ENCODE assay signal across 8 mouse cellular contexts in the genomic region with DNA sequence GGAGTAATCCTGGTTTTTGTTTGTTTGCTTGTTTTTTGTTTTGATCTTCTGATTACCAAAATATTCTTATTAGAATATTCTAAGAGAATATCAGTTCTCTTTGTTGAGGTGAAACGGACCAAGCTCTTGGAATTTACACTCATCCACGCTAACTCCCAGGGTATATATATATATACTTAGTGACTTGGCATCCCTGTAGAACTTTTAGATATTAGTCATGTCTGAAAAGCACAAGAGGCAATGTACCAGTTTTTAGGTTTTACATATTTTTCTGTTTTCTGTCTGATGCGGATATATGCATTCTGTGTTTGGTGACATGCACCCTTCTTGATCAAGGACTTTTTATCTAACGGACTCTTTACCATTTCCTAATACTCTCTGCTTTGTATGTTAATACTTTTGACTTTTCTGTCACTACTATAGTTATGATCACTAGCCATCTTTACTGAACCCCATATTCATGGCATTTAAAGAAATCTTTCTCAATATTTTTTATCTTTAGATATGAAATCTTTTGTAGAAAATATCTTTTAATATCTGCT. TPM values are rescaled to one million over a fixed set of nuclear protein-coding genes. Genes with fewer than 3 reads are reported as not detected.
DNase-seq lines count a peak whose midpoint lies in the region; ATAC-seq and TF ChIP-seq lines count a peak whose summit lies in the region.

No protein-coding gene starts in this region.

- no peaks in the 10 kb centered on the region for H3K27me3 ChIP-seq in embryonic facial prominence, embryonic 13.5 days
- no peaks in the 10 kb centered on the region for H3K27me3 ChIP-seq in intestine, postnatal 0 days (replicated peaks; ENCODE audit: control insufficient read depth, insufficient read depth, low read length)
- H3K27me3 ChIP-seq in neural tube, embryonic 13.5 days: no peaks in the 10 kb centered on the region

- peak overlapping the region; percentile 85 for H3K27ac ChIP-seq in left cerebral cortex, adult 2 months
- H3K27ac ChIP-seq in embryonic facial prominence, embryonic 13.5 days: peak overlapping the region; percentile 95
- H3K27ac ChIP-seq in intestine, postnatal 0 days (ENCODE audit: low read depth, low read length): peak overlapping the region; percentile 91
- H3K27ac ChIP-seq in neural tube, embryonic 13.5 days (replicated peaks): peak overlapping the region; percentile 84

- ATAC-seq in embryonic facial prominence, embryonic 13.5 days (ENCODE audit: insufficient number of reproducible peaks, insufficient read depth, low FRiP score, low TSS enrichment, low read depth): no peak
- no peak for ATAC-seq in intestine, postnatal 0 days
- no peak for ATAC-seq in neural tube, embryonic 13.5 days (ENCODE audit: low read depth)
- ATAC-seq in cerebellum, adult (ENCODE audit: insufficient number of reproducible peaks, low FRiP score, low TSS enrichment): no peak

- H3K36me3 ChIP-seq in embryonic facial prominence, embryonic 13.5 days: 0 out of 2 replicates have a peak, but pooled peaks cover 1% of the 10 kb centered on the region
- no peaks in the 10 kb centered on the region for H3K36me3 ChIP-seq in intestine, postnatal 0 days (ENCODE audit: control insufficient read depth, insufficient read depth)
- peaks cover under 1% of the 10 kb centered on the region for H3K36me3 ChIP-seq in neural tube, embryonic 13.5 days

- peak overlapping the region; percentile 73 for H3K9ac ChIP-seq in embryonic facial prominence, embryonic 13.5 days
- peak overlapping the region; percentile 64 for H3K9ac ChIP-seq in intestine, postnatal 0 days (ENCODE audit: low read depth, low read length)
- peak overlapping the region; percentile 71 for H3K9ac ChIP-seq in neural tube, embryonic 13.5 days

- H3K9me3 ChIP-seq in embryonic facial prominence, embryonic 13.5 days: no peaks in the 10 kb centered on the region
- no peaks in the 10 kb centered on the region for H3K9me3 ChIP-seq in intestine, postnatal 0 days (ENCODE audit: control insufficient read depth)
- H3K9me3 ChIP-seq in neural tube, embryonic 13.5 days: no peaks in the 10 kb centered on the region

- H3K4me1 ChIP-seq in embryonic facial prominence, embryonic 13.5 days: no peaks in the 10 kb centered on the region
- H3K4me1 ChIP-seq in intestine, postnatal 0 days (replicated peaks; ENCODE audit: control insufficient read depth, insufficient read depth, low read length): no peaks in the 10 kb centered on the region
- peaks cover 12% of the 10 kb centered on the region for H3K4me1 ChIP-seq in neural tube, embryonic 13.5 days (replicated peaks)

- TF ChIP-seq CTCF in left cerebral cortex, adult 2 months (IDR thresholded peaks at IDR 0.05): no peak; the same call in 1 of the 2 replicates
- TF ChIP-seq CTCF in intestine, postnatal 0 days (IDR thresholded peaks at IDR 0.05; ENCODE audit: low read depth): no peak

- 40% methylated on average over 4 of the region's 4 CpGs for WGBS in embryonic facial prominence, embryonic 13.5 days
- 21% methylated on average over 4 of the region's 4 CpGs for WGBS in intestine, postnatal 0 days
- WGBS in neural tube, embryonic 13.5 days: 44% methylated on average over 4 of the region's 4 CpGs

- H3K4me3 ChIP-seq in left cerebral cortex, adult 2 months: peak overlapping the region; percentile 52
- H3K4me3 ChIP-seq in embryonic facial prominence, embryonic 13.5 days: peak overlapping the region; percentile 57
- H3K4me3 ChIP-seq in intestine, postnatal 0 days (ENCODE audit: low read depth, low read length): peak overlapping the region; percentile 56
- H3K4me3 ChIP-seq in neural tube, embryonic 13.5 days: peak overlapping the region; percentile 58

- no peak for DNase-seq in left cerebral cortex, adult 2 months (ENCODE audit: extremely low spot score in 1 of 2, low spot score in 2 of 2)
- DNase-seq in left cerebral cortex, adult 9 months (ENCODE audit: low spot score in 2 of 2): no peak
- DNase-seq in adrenal gland, adult 2 months: no peak
- no peak for DNase-seq in kidney, postnatal 36 days

- peak overlapping the region; percentile 67 for H3K4me2 ChIP-seq in embryonic facial prominence, embryonic 13.5 days
- peak overlapping the region; percentile 87 for H3K4me2 ChIP-seq in intestine, postnatal 0 days (replicated peaks; ENCODE audit: low read depth)
- peak overlapping the region; percentile 78 for H3K4me2 ChIP-seq in neural tube, embryonic 13.5 days

- intact Hi-C loops in left cerebral cortex, adult 2 months (cut with DNase I): no loop called here

RNA-seq across cellular contexts. Expression of gene Zfp52, which starts 18.1 kb away (rescaled TPM):
- 1 to 10 TPM; 6.5 to 6.8 TPM for total RNA-seq in left cerebral cortex, adult 2 months (2021)
- polyA plus RNA-seq in embryonic facial prominence, embryonic 13.5 days (2015; fragmentation: Nextera tagmentation; extraction: Ambion mirVana): 4.3 and 5.0 TPM in 2 replicates
- polyA plus RNA-seq in intestine, postnatal 0 days (2015; fragmentation: Nextera tagmentation; extraction: Ambion mirVana): 2.7 and 3.5 TPM in 2 replicates
- 1.8 and 2.3 TPM in 2 replicates for polyA plus RNA-seq in neural tube, embryonic 13.5 days (2015; fragmentation: Nextera tagmentation; extraction: Ambion mirVana)
- 10 to 100 TPM; 19.7 to 40.9 TPM for total RNA-seq in adrenal gland, adult 2 months (2021)
- 0.17 and 0.26 TPM in 2 replicates for polyA plus RNA-seq in adrenal gland, adult 2 months (2012; rRNA removed)

RNA-seq across cellular contexts. Expression of gene Zfp53, which starts 28.4 kb away (rescaled TPM):
- total RNA-seq in left cerebral cortex, adult 2 months (2021): 1 to 10 TPM; 4.0 to 5.1 TPM
- polyA plus RNA-seq in embryonic facial prominence, embryonic 13.5 days (2015; fragmentation: Nextera tagmentation; extraction: Ambion mirVana): 9.5 and 10.5 TPM in 2 replicates
- 5.8 and 5.9 TPM in 2 replicates for polyA plus RNA-seq in intestine, postnatal 0 days (2015; fragmentation: Nextera tagmentation; extraction: Ambion mirVana)
- polyA plus RNA-seq in neural tube, embryonic 13.5 days (2015; fragmentation: Nextera tagmentation; extraction: Ambion mirVana): 9.4 and 10.1 TPM in 2 replicates
- 1 to 10 TPM; 3.2 to 4.3 TPM for total RNA-seq in adrenal gland, adult 2 months (2021)
- 0.86 and 1.0 TPM in 2 replicates for polyA plus RNA-seq in adrenal gland, adult 2 months (2012; rRNA removed)

RNA-seq across cellular contexts. Expression of gene Zfp948, which starts 49.6 kb away (rescaled TPM):
- total RNA-seq in left cerebral cortex, adult 2 months (2021): 10 to 100 TPM in 1 of 2 experiments, 1 to 10 TPM in 1; 9.8 to 18.1 TPM
- 15.2 and 15.9 TPM in 2 replicates for polyA plus RNA-seq in embryonic facial prominence, embryonic 13.5 days (2015; fragmentation: Nextera tagmentation; extraction: Ambion mirVana)
- polyA plus RNA-seq in intestine, postnatal 0 days (2015; fragmentation: Nextera tagmentation; extraction: Ambion mirVana): 13.7 and 15.1 TPM in 2 replicates
- polyA plus RNA-seq in neural tube, embryonic 13.5 days (2015; fragmentation: Nextera tagmentation; extraction: Ambion mirVana): 18.4 and 20.3 TPM in 2 replicates
- 10 to 100 TPM in 1 of 2 experiments, 1 to 10 TPM in 1; 5.7 to 14.8 TPM for total RNA-seq in adrenal gland, adult 2 months (2021)
- 0.21 and 0.27 TPM in 2 replicates for polyA plus RNA-seq in adrenal gland, adult 2 months (2012; rRNA removed)

Comparison
In these comparisons a context has a peak if more than half of its experiments do, and no peak if none do; other contexts are left out.
1. RNA of gene Zfp948, which starts 49.6 kb away (polyA plus RNA-seq): 18.4 to 20.3 TPM in neural tube, embryonic 13.5 days, 15.2 to 15.9 TPM in embryonic facial prominence, embryonic 13.5 days and 13.7 to 15.1 TPM in intestine, postnatal 0 days; 0.21 to 0.27 TPM in adrenal gland, adult 2 months; every median in the first group is over 10 times any median in the second.
2. Peak in every context shown above with its lines, with median percentiles within 50 percentile points of each other: H3K27ac ChIP-seq, H3K4me3 ChIP-seq, H3K4me2 ChIP-seq and H3K9ac ChIP-seq.